Mouse (Mus musculus) neural tube, embryonic 11.5 days (tissue): ENCODE data around the gene Helz. TPM values are rescaled to one million over a fixed set of nuclear protein-coding genes. Genes with fewer than 3 reads are reported as not detected.

Source experiments
- ATAC-seq: fragments of 200-750 bp; cut with Nextera tagmentation; 2 replicates; pipeline ENCODE4 v1.8.0; 2017; ENCODE audit warnings: moderate number of reproducible peaks, mild to moderate bottlenecking, moderate TSS enrichment, moderate library complexity; ENCODE audit not compliant: insufficient read depth, low FRiP score, low TSS enrichment
- DNase-seq: peaks from one replicate; pipeline ENCODE4 v3.0.0-alpha.2; 2015; ENCODE audit warnings: low spot score
- H3K27ac ChIP-seq: fragments of 300-500 bp; sonication (generic); 2 replicates; pipeline ENCODE4 v1.5.1; 2014; ENCODE audit warnings: low read depth, mild to moderate bottlenecking, low read length
- H3K27me3 ChIP-seq: fragments of 300-500 bp; sonication (generic); 2 replicates; pipeline ENCODE4 v1.6.1; 2014; ENCODE audit warnings: mild to moderate bottlenecking, low read length, mixed read lengths; ENCODE audit not compliant: control insufficient read depth, insufficient read depth
- H3K36me3 ChIP-seq: fragments of 300-500 bp; sonication (generic); 2 replicates; pipeline ENCODE4 v1.6.1; 2014; ENCODE audit warnings: mild to moderate bottlenecking, low read length, moderate library complexity, mixed read lengths; ENCODE audit not compliant: control insufficient read depth, insufficient read depth
- H3K4me1 ChIP-seq: fragments of 300-500 bp; sonication (generic); 2 replicates; pipeline ENCODE4 v1.6.1; 2014; ENCODE audit warnings: low read length, mixed read lengths; ENCODE audit not compliant: control insufficient read depth, insufficient read depth
- H3K4me2 ChIP-seq: fragments of 300-500 bp; sonication (generic); 2 replicates; pipeline ENCODE4 v1.6.1; 2014; ENCODE audit warnings: low read depth, mild to moderate bottlenecking, moderate library complexity
- H3K4me3 ChIP-seq: fragments of 300-500 bp; sonication (generic); 2 replicates; pipeline ENCODE4 v1.5.1; 2014; ENCODE audit warnings: low read depth, low read length
- H3K9ac ChIP-seq: fragments of 300-500 bp; sonication (generic); 2 replicates; pipeline ENCODE4 v1.6.1; 2014; ENCODE audit warnings: mild to moderate bottlenecking, low read length
- H3K9me3 ChIP-seq: fragments of 300-500 bp; sonication (generic); 2 replicates; pipeline ENCODE4 v1.6.1; 2016; ENCODE audit warnings: low read length; ENCODE audit not compliant: control insufficient read depth
- WGBS: fragments of 180-500 bp; shearing (Covaris S2); extraction: QIAGEN DNeasy Blood & Tissue Kit; methylation state at CpG from one replicate; pipeline ENCODE4 v1.1.7; 2014; 5-methylcytosine and 5-hydroxymethylcytosine counted together
- polyA plus RNA-seq: library from polyadenylated mRNA; unstranded; fragments of >200 nt; fragmentation: Nextera tagmentation; extraction: Ambion mirVana; gene quantifications from 2 replicates; pipeline ENCODE4 v1.2.1, GENCODE M21; 2014

The Helz gene
- polyA plus RNA-seq, 1 experiment from 2014 or later = 23.5 TPM

DNA sequence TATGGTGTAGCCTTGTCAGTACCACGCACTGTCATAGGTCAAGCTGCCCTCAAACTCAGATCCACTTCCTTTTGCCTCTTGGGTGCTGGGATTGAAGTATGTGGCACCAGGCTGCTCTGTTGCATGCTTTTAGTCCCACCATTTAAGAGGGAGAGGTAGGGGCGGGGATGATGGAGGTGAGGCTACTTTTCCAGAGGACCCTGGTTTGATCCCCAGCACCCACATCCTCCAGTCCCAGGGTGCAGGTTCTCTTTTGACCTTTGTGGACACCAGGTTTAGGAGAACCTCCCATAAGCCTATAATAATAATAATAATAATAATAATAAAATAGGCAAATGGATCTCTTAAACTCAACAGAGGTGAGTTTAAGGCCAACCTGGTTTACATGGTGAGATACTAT lies 23.6 kb downstream of the Helz start:
- 84% methylated on average over 2 of the region's 2 CpGs for WGBS
- no peaks in the 10 kb centered on the region for H3K27me3 ChIP-seq
- no peak overlapping the region for H3K9ac ChIP-seq
- H3K4me1 ChIP-seq = peaks cover 3% of the 10 kb centered on the region; the same call in 1 of the 2 replicates
- H3K9me3 ChIP-seq = no peaks in the 10 kb centered on the region
- no peak overlapping the region for H3K4me3 ChIP-seq
- no peak overlapping the region for H3K27ac ChIP-seq
- ATAC-seq (no peak), DNase-seq (no peak)
- H3K36me3 ChIP-seq = no peaks in the 10 kb centered on the region; the same call in 1 of the 2 replicates
- H3K4me2 ChIP-seq = no peak overlapping the region

DNA sequence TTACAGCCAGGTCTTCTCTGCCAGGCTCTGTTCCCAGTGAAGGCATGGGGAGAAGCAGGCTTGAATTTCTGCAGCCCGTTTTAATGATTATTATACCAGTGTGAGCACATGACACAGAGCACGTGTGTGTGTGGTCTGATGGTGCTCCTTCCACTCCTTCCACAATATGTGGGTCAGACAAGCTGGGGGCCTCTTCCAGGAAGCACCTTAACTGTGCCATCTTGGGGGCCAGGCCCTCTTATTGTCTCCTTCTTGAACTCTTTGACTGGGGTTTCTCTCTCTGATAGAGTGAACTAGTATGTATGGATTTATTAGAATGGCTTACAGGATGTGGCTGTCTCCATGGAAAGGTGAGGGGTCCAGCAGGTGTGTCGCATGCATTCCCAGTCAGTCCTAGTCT lies 24.8 kb downstream of the Helz start:
- H3K9me3 ChIP-seq = no peaks in the 10 kb centered on the region
- WGBS = 88% methylated on average over 3 of the region's 3 CpGs
- DNase-seq (no peak), ATAC-seq (no peak)
- H3K27me3 ChIP-seq = no peaks in the 10 kb centered on the region
- no peak overlapping the region for H3K4me3 ChIP-seq
- H3K36me3 ChIP-seq = peaks cover 1% of the 10 kb centered on the region
- no peak overlapping the region for H3K4me2 ChIP-seq
- no peak overlapping the region for H3K27ac ChIP-seq
- no peak overlapping the region for H3K9ac ChIP-seq
- H3K4me1 ChIP-seq = peaks cover 3% of the 10 kb centered on the region; the same call in 1 of the 2 replicates

DNA sequence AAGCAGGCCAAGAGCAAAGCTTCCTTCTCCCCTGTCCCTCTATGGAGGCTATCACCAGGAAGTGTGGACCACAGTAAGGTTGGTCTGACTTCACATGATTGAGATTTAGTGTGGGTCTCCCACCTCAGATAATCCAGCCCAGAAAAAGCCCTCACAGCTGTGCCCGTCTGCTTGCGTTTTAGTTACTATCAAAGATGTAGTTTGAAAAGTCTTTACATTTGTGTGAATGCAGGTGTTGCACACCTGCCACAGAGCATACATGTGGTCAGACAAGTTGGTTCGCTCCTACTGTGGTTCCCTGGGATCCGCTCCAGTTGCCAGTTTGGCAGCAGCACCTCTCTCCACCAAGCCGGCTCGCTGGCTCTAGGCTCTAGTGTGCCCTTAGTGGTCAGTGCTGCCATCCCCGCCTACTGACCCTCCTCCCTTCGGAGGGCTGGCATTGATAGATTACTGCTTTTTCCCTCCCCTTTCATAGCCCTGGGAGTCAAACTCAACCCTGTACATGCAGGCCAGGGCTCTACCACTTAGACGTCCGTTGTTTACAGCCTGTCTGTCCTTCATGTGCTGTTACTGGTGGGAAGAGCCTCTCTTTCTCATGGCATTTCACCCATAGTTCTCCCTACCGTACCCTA lies 25.4 kb downstream of the Helz start:
- ATAC-seq = no peak; the same call in 1 of the 2 replicates
- H3K4me1 ChIP-seq = peaks cover 3% of the 10 kb centered on the region; the same call in 1 of the 2 replicates
- no peak overlapping the region for H3K9ac ChIP-seq
- H3K4me2 ChIP-seq = no peak overlapping the region
- no peaks in the 10 kb centered on the region for H3K9me3 ChIP-seq
- 56% methylated on average over 11 of the region's 11 CpGs for WGBS
- no peaks in the 10 kb centered on the region for H3K27me3 ChIP-seq
- peak; percentile 21 for DNase-seq
- peaks cover 2% of the 10 kb centered on the region for H3K36me3 ChIP-seq
- no peak overlapping the region for H3K4me3 ChIP-seq
- H3K27ac ChIP-seq = no peak overlapping the region

DNA sequence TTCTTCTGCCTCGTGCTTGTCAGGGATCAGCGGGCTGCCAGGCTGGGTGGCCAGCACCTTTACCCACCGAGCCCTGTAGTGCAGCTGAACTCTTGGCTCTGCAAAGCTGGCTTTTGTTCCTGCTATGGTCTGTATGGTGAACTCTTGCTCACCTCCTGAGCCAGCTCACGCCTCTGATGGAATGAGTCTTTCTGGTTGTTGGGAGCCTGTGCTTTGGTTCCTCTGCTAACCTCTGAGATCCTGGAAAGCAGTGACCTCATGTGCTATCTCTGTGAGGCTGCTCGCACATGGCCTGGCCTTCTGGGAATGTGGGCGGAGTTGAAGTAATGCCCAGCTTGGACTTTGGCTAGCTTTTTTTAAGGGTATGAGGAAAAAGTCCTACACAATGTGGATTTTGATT lies 26.1 kb downstream of the Helz start:
- Histone ChIP-seq H3K27ac (no peak overlapping the region), H3K4me2 (no peak overlapping the region)
- ATAC-seq = no peak

DNA sequence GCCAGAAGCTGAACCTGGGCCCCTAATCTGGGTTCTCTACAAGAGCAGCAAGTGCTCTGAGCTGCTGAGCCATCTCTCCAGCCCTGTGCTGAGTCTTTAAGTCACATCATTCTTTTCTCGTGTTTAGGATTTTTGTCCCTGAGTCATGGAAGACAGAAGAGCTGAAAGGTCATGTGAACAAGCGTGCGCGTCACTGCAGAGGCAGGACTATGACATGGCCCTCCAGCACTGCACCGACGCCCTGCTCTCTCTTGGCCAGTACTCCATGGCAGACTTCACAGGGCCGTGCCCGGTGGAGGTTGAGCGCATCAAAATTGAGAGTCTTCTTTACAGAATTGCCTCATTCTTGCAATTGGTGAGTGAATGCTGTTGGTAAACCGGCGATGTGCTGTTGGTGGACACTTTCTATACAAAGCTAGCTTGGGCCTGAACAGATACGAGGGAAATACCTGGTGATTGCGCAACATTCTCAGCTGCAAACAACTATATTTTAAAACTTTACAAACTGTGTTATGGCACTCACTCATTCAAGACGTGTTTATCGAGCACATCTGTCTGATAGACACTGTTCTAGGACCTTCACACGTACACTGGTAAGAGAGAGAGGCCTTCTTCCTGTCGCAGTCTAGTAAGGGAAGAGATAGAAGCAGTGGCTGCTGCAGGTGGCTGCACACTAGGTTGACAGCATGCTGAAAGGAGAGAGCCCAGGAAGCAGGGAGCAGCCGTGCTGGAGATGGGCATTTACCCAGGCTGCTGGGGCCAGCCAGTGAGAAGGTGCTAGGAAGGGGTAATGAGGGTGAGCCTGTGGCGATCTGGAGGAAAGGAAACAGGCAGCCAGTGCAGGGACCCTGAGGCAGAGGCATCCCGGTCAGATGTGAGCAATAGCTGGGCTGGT lies 27.3 kb downstream of the Helz start:
- H3K4me3 ChIP-seq = no peak overlapping the region
- ATAC-seq (no peak), DNase-seq (no peak)
- peaks cover 3% of the 10 kb centered on the region; the same call in 1 of the 2 replicates for H3K4me1 ChIP-seq
- WGBS = 94% methylated on average over 20 of the region's 20 CpGs
- H3K36me3 ChIP-seq = peaks cover 2% of the 10 kb centered on the region; the same call in 1 of the 2 replicates
- no peaks in the 10 kb centered on the region for H3K9me3 ChIP-seq
- no peak overlapping the region for H3K27ac ChIP-seq
- no peak overlapping the region for H3K4me2 ChIP-seq
- H3K9ac ChIP-seq = no peak overlapping the region
- H3K27me3 ChIP-seq = no peaks in the 10 kb centered on the region

More for the DNA sequence above, 26.1 kb downstream of the Helz start:
- peaks cover 2% of the 10 kb centered on the region for H3K36me3 ChIP-seq
- no peak overlapping the region for H3K9ac ChIP-seq
- DNase-seq = no peak
- WGBS = 65% methylated on average over 6 of the region's 6 CpGs
- H3K4me1 ChIP-seq = peaks cover 3% of the 10 kb centered on the region; the same call in 1 of the 2 replicates
- no peak overlapping the region for H3K4me3 ChIP-seq
- H3K9me3 ChIP-seq = no peaks in the 10 kb centered on the region
- no peaks in the 10 kb centered on the region for H3K27me3 ChIP-seq

DNA sequence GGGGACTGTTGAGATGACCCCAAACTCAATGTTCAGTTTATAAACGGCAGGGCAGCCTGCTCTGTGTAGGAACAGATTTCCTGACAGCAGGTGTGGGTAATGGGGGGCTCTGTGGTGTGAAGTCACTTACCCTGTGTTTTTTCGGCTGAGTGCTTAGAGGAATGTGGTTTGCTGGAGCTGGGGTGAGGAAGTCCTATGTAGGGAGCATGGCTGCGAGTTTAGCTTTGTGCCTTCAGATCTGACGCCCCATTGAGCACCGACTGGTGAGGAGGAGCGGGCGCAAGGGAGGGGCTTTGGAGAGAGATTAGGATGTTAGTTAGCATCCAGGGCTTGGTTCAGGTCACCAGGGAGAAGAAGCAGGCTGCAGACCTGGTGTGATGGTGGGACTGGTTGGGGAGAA lies 28.5 kb downstream of the Helz start:
- peaks cover 3% of the 10 kb centered on the region; the same call in 1 of the 2 replicates for H3K4me1 ChIP-seq
- ATAC-seq (no peak), DNase-seq (no peak)
- no peaks in the 10 kb centered on the region for H3K9me3 ChIP-seq
- H3K9ac ChIP-seq = no peak overlapping the region
- H3K36me3 ChIP-seq = peaks cover 5% of the 10 kb centered on the region
- WGBS = 93% methylated on average over 7 of the region's 7 CpGs
- H3K27ac ChIP-seq = no peak overlapping the region
- no peaks in the 10 kb centered on the region for H3K27me3 ChIP-seq
- H3K4me3 ChIP-seq = no peak overlapping the region
- H3K4me2 ChIP-seq = no peak overlapping the region

DNA sequence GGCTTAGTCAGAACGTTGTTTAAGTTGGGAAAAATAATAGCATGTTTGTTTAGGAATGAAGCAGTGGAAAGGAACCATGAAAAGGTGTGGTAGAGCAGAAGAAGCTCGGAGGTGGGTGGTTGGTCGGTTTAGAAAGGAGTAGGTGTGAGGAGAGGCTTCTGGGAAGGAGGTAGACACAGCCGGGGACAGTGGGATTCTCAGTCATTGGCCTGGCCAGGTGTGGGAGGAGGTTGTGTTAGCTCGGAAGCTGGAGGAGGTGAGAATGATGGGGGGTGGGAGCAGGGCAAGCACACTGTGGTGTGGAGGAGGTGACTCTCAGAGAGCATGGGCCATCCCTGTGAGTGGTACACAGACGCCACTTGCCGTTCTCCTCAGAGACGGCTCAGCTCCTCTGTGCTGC lies 29.7 kb downstream of the Helz start:
- Histone ChIP-seq H3K4me1 (peaks cover 3% of the 10 kb centered on the region; the same call in 1 of the 2 replicates), H3K4me3 (no peak overlapping the region), H3K4me2 (no peak overlapping the region), H3K9me3 (no peaks in the 10 kb centered on the region), H3K27me3 (no peaks in the 10 kb centered on the region), H3K9ac (no peak overlapping the region), H3K27ac (no peak overlapping the region), H3K36me3 (peaks cover 5% of the 10 kb centered on the region)
- no peak for ATAC-seq
- 93% methylated on average over 8 of the region's 8 CpGs for WGBS
- DNase-seq = no peak

DNA sequence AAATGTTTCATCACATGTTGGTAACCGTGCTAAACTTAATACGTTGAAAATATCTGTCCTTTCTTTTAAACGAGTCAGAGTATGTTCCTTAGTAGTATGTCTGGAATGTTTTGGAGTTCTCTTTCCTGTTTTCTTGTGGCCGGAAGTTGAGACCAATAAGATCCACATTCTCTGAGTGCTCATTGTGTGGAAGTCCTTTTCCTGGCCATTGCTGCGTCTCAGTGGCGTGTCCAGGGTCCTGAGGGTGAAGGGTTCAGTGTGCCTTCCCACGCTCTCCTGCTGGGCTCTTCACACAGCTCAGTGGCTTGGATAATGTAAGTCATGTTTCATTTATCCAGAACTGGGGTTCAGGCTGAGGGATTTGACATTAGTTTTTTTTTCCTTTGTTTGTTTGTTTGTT lies 30.5 kb downstream of the Helz start:
- Histone ChIP-seq H3K27ac (no peak overlapping the region), H3K9ac (no peak overlapping the region), H3K27me3 (no peaks in the 10 kb centered on the region), H3K4me1 (peaks cover 3% of the 10 kb centered on the region; the same call in 1 of the 2 replicates), H3K4me2 (no peak overlapping the region), H3K9me3 (no peaks in the 10 kb centered on the region), H3K4me3 (no peak overlapping the region), H3K36me3 (peaks cover 5% of the 10 kb centered on the region)
- DNase-seq (no peak), ATAC-seq (no peak)
- whole genome bisulfite sequencing = 76% methylated on average over 7 of the region's 7 CpGs
